Mouse (Mus musculus): ENCODE measurements around the gene Dhcr24.

Dhcr24 gene

DNA sequence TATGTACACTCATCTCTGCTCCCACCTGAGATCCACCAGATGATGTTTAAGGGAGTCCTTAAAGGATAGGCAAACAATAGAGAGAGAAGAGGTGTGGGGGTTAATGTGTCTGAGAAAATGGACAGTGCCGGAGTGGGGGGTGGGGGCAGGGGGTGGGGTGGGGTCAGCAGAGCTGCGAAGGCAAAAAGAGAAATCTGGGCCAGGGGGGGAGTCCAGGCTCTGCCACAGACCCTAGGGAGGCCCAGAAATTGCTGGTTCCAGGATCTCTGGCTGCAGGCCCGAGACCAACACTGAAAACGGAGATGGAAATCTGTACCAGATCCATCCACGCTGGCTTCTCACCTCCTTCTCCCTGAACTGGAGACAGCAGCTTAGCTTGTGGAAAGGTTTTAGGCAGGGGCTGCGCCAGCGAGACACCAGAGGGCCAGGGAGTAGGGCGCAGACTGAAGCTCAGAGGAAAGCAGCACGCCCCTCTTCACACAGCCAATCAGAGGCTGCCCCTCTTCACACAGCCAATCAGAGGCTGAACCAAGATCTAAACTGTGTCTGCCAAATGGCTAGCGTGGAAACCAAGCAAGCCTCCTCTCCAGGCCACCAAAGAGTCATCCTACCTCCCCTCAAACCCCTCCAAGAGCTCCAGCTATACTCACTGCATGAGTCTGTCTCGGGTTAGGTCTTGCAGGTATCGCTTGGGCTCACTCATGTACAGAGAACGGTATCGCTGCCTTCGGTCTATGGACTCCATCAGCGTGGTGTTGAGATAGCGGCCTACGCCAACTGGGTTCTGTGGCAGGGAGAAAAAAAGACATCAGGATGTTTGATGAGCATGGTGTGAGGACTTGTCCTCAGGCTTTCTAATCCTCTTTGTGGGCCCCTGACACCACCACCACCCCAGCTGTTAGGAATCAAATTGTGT is 46.1 kb downstream of the Dhcr24 start:
- DNase-seq (ENCODE audit: low read depth), result no peak

DNA sequence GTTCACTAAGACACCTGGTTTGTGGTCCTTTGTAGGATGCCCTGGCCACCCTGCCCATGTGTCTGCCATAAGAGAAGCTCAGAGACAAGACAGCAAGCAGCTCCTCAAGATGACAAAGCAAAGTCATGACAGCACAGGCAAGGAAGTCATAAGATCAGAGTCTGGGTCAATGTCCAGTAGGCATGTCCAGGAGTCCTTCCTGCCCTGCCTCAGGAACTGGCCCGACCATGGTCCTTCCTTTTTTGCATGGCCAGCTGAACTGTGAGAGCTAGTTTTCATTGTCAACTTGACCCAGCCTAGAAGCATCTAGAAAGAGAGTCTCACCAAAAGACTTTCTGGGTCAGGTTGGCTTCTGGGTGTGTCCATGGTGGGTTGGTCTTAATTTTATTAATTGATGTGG is 47.1 kb downstream of the Dhcr24 start:
- no peak for DNase-seq (ENCODE audit: low read depth)

- no peak for DNase-seq (ENCODE audit: low read depth)
Measured at GRCm38 (mm10) chr4:106613105-106613504, 52.3 kb downstream of the Dhcr24 start.

GRCm38 (mm10) chr4:106613560-106613959 is 52.7 kb downstream of the Dhcr24 start:
- peak; percentile 31 for DNase-seq (ENCODE audit: low read depth)

GRCm38 (mm10) chr4:106614180-106614797 is 53.5 kb downstream of the Dhcr24 start:
- DNase-seq (ENCODE audit: low read depth), result peak; percentile 15

DNA sequence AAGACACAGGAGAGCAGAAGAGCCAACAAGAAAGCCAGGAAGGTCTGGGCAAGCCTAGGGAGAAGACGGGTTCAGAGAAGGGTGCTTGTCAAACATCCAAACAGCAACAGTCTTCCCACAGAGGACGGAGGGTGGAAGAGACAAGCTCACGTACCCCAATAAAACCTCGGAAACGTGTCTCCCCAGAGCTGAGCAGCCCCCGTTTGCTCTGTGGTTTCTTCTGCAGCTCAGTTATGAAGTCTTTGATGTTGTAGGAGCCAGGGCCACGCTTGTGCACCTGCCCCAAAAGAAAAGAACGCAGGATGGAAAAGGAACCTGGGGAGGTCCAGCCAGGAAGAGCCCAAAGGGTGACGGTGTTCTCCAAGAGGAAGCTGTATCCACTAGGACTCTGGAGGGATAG is 54.0 kb downstream of the Dhcr24 start:
- no peak for DNase-seq (ENCODE audit: low read depth)

DNA sequence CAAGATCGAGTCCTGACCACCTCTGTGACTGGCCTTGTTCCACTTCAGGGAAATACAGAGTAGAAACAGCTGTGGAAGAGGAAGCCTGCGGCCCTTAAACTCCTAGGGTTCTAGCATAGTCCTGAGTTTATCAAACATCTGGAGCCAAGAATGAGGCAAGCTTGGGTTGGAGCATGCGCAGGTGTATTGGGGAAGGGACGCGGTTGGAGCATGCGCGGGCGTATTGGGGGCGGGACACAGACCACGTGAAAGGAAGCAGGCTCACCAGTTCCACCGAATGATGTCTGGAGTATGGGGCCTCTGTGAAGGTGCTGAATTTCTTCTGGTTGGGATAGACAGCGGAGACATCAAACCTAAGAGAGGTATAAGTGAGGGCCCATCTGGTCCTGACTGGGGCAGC is 54.8 kb downstream of the Dhcr24 start:
- DNase-seq (ENCODE audit: low read depth), result no peak

GRCm38 (mm10) chr4:106617056-106617455 is 56.2 kb downstream of the Dhcr24 start, which contains the start of gene Lexm:
Lexm (minus strand) TSS chr4:106617241.
- DNase-seq (ENCODE audit: low read depth), result no peak

- no peak for DNase-seq (ENCODE audit: low read depth)
Measured at GRCm38 (mm10) chr4:106618898-106619297, 58.1 kb downstream of the Dhcr24 start.

- DNase-seq (ENCODE audit: low read depth), result no peak
Measured at GRCm38 (mm10) chr4:106621428-106621827, 60.6 kb downstream of the Dhcr24 start.

GRCm38 (mm10) chr4:106622030-106622493 is 61.2 kb downstream of the Dhcr24 start, which contains the start of gene Ttc22:
Ttc22 (plus strand) TSS chr4:106622432.
- no peak for DNase-seq (ENCODE audit: low read depth)

DNA sequence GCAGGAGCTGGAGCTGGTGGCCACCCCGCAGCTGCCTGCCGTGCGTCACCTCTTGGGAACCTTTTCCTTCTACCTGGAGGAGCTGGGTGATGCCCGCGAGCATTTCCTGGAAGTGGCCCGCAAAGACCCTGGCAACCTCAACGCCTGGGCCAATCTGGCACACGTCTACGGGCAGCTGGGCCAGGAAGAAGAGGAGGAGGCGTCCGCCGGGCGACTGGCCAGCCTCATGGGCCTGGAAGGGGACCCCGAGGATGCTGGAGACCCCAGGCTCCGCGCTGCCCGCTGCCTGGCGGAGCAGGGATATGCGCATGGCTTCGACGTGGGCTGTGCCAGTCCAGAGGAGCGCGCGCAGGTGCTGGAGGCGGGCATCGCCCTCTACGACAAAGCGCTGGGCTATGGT is 61.9 kb downstream of the Dhcr24 start:
- no peak for DNase-seq (ENCODE audit: low read depth)

DNA sequence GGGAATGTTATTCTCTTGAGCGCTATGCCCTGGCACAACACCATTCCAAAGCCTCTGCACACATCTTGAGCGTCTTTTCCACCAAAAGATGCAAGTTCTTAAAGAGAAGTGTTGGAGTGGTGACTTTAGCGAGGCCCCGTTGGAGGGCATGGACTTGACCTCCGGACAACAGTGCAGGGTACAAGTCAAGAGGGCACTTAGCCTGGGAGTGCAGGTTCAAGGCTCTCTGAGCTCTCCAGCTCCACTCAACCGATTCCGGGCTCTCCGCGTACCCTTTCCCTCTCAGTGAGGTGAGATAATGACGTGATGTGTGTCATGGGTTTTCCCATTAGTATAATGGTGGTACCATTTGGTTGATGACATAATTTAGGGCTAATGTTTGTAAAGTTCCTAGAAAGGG is 63.4 kb downstream of the Dhcr24 start:
- no peak for DNase-seq (ENCODE audit: low read depth)

GRCm38 (mm10) chr4:106627809-106628208 is 67.0 kb downstream of the Dhcr24 start:
- no peak for DNase-seq (ENCODE audit: low read depth)

DNA sequence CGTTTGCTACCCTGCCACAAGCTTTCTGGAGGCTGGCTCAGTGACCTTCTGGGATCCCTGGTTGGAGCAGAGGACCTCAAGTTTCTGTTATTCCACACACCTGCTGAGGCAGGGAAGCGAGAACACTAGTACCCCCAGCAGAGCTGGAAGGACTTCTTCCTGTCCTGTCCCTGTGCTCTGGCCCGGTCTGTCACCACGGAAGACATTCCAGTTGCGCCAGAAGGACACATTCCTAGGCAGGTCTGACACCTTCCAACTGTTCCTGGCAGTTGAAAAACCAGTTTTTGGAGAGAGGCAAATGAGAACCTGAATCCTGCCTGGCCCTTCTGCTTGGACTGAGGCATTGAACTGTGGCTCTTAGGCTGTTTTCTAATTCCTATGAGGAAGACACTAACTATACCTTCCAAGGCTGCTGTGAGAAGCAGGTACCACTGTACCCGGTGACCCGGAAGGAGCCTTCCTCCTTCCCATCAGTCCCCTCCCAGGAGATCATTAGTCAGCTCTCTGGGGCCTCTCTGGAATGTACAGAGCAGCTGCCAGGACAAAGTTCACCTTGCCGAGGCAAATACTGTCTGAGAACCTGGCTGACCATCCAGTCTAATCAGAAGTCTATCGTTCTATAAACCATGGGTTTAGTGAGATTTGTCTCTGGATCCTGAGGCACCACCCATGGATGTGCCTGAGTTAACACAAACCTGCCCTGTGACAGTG is 68.0 kb downstream of the Dhcr24 start:
- DNase-seq (ENCODE audit: low read depth), result no peak

- peak; percentile 25 for DNase-seq (ENCODE audit: low read depth)
Measured at GRCm38 (mm10) chr4:106629374-106629773, 68.5 kb downstream of the Dhcr24 start.

- DNase-seq (ENCODE audit: low read depth), result no peak
Measured at GRCm38 (mm10) chr4:106630333-106631220, 69.7 kb downstream of the Dhcr24 start.

- DNase-seq (ENCODE audit: low read depth), result no peak
Measured at GRCm38 (mm10) chr4:106632313-106632712, 71.5 kb downstream of the Dhcr24 start.

DNA sequence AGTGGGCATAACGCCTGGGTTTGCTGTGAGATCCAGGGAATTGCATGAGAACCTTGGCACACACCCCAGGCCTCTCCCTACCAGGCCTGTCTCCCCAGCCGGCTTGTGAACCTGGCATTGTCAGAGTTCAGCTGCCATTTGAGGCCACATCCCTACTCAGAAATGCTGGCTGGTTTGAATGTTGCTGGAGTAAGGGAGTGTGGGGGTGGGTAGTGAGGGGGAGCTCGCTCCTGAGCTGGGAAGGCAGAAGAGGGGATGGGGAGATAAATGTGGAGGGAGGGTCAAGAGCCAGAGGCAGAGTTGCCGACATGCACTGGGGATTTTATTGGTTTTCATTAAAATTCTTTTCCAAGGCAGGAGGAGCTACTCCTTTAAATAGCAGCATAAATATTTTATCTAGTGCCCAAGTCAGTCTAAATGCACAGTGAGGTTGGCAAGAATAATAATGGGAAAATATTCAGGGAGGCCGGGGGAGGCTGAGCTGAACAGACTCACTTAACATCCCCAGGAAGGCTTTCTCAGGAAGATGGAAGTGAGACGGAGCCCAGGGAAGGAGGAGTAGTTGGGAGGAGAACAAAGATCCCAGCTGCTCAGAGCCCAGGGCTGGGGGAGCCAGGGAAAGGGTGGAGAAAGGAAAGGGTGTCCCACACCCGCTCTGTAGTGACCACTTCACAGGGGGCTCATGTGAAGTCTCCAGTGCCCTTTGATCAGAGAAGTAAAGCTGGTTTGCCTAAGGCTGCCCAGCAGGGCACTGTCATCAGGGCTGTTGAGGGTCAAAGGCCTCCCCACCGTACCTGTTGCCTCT is 72.6 kb downstream of the Dhcr24 start:
- DNase-seq (ENCODE audit: low read depth), result peak; percentile 14

GRCm38 (mm10) chr4:106634086-106634479 is 73.2 kb downstream of the Dhcr24 start:
- no peak for DNase-seq (ENCODE audit: low read depth)
